Mouse (Mus musculus) cerebral cortex, adult 2 months (tissue): ENCODE data around the gene Prkcb.

Experiments
- WGBS: fragments of 180-500 bp; shearing (Covaris S2); methylation state at CpG from one replicate; pipeline ENCODE4 v1.1.7; 2018; 5-methylcytosine and 5-hydroxymethylcytosine counted together

Gene Prkcb

GRCm38 (mm10) chr7:122672981-122673380, 384.4 kb downstream of the Prkcb start:
- 10% methylated on average over 5 of the region's 5 CpGs for WGBS

GRCm38 (mm10) chr7:122675207-122675606, 386.7 kb downstream of the Prkcb start:
- 37% methylated on average over 7 of the region's 7 CpGs for WGBS
